Mouse (Mus musculus): ENCODE results near the gene Unc119b. TPM values are rescaled to one million over a fixed set of nuclear protein-coding genes. Genes with fewer than 3 reads are reported as not detected.
A peak's percentile ranks its signal among the peaks of the same experiment; 100 is the strongest.

The Unc119b gene
- polyA plus RNA-seq, 1 experiment from 2014 or later = 8.0 TPM

GRCm38 (mm10) chr5:115174554-115174953 lies 39.8 kb upstream of the Unc119b start:
- no peaks in the 10 kb centered on the region for H3K36me3 ChIP-seq (replicated peaks; ENCODE audit: insufficient read depth, low read length)
- H3K9me3 ChIP-seq (ENCODE audit: low read length) = no peaks in the 10 kb centered on the region
- no peak overlapping the region for H3K9ac ChIP-seq (replicated peaks)
- no peaks in the 10 kb centered on the region for H3K27me3 ChIP-seq (ENCODE audit: insufficient read depth, low read length)
- ATAC-seq (no peak), DNase-seq (no peak)
- H3K4me3 ChIP-seq (ENCODE audit: low read depth, low read length) = no peak overlapping the region
- TF ChIP-seq CTCF (IDR thresholded peaks at IDR 0.05; ENCODE audit: low read depth) = peak; percentile 43
- TF ChIP-seq EP300 (IDR thresholded peaks at IDR 0.05; ENCODE audit: low read depth) = no peak
- no peaks in the 10 kb centered on the region for H3K4me1 ChIP-seq (ENCODE audit: insufficient read depth)
- H3K27ac ChIP-seq (ENCODE audit: low read depth) = no peak overlapping the region
- no peak overlapping the region for H3K4me2 ChIP-seq (ENCODE audit: low read depth, low read length)
- WGBS (ENCODE audit: insufficient replicate concordance) = 87% methylated on average over 1 of the region's 1 CpGs

GRCm38 (mm10) chr5:115170150-115170549 lies 35.4 kb upstream of the Unc119b start:
- no peak for DNase-seq
- 75% methylated on average over 8 of the region's 8 CpGs for WGBS (ENCODE audit: insufficient replicate concordance)
- no peak overlapping the region for H3K4me2 ChIP-seq (ENCODE audit: low read depth, low read length)

GRCm38 (mm10) chr5:115168641-115169415 lies 34.1 kb upstream of the Unc119b start:
- no peak overlapping the region for H3K4me2 ChIP-seq (ENCODE audit: low read depth, low read length)

More at GRCm38 (mm10) chr5:115170150-115170549, 35.4 kb upstream of the Unc119b start:
- Histone ChIP-seq H3K27ac (ENCODE audit: low read depth) (no peak overlapping the region), H3K27me3 (ENCODE audit: insufficient read depth, low read length) (no peaks in the 10 kb centered on the region), H3K36me3 (replicated peaks; ENCODE audit: insufficient read depth, low read length) (no peaks in the 10 kb centered on the region), H3K4me3 (ENCODE audit: low read depth, low read length) (no peak overlapping the region), H3K9me3 (ENCODE audit: low read length) (no peaks in the 10 kb centered on the region), H3K9ac (replicated peaks) (no peak overlapping the region), H3K4me1 (ENCODE audit: insufficient read depth) (peaks cover 16% of the 10 kb centered on the region)
- TF ChIP-seq CTCF (IDR thresholded peaks at IDR 0.05; ENCODE audit: low read depth) = no peak
- TF ChIP-seq EP300 (IDR thresholded peaks at IDR 0.05; ENCODE audit: low read depth) = no peak
- ATAC-seq = no peak

GRCm38 (mm10) chr5:115167396-115167795 lies 32.6 kb upstream of the Unc119b start:
- peak; percentile 62 for DNase-seq
- no peaks in the 10 kb centered on the region for H3K9me3 ChIP-seq (ENCODE audit: low read length)
- no peak overlapping the region for H3K9ac ChIP-seq (replicated peaks)
- H3K4me3 ChIP-seq (ENCODE audit: low read depth, low read length) = no peak overlapping the region
- H3K4me1 ChIP-seq (ENCODE audit: insufficient read depth) = peaks cover 16% of the 10 kb centered on the region
- WGBS (ENCODE audit: insufficient replicate concordance) = 31% methylated on average over 6 of the region's 6 CpGs
- no peaks in the 10 kb centered on the region for H3K27me3 ChIP-seq (ENCODE audit: insufficient read depth, low read length)
- no peaks in the 10 kb centered on the region for H3K36me3 ChIP-seq (replicated peaks; ENCODE audit: insufficient read depth, low read length)
- ATAC-seq = peak; percentile 73
- H3K27ac ChIP-seq (ENCODE audit: low read depth) = peak overlapping the region; percentile 68
- no peak overlapping the region for H3K4me2 ChIP-seq (ENCODE audit: low read depth, low read length)
- no peak for TF ChIP-seq CTCF (IDR thresholded peaks at IDR 0.05; ENCODE audit: low read depth)
- TF ChIP-seq EP300 (IDR thresholded peaks at IDR 0.05; ENCODE audit: low read depth) = no peak

More at GRCm38 (mm10) chr5:115168641-115169415, 34.1 kb upstream of the Unc119b start:
- peaks cover 16% of the 10 kb centered on the region for H3K4me1 ChIP-seq (ENCODE audit: insufficient read depth)
- H3K9ac ChIP-seq (replicated peaks) = no peak overlapping the region
- H3K27ac ChIP-seq (ENCODE audit: low read depth) = 0 out of 2 replicates have a peak overlapping the region, but pooled peaks have one; percentile 29
- DNase-seq (no peak), ATAC-seq (no peak)
- no peak overlapping the region for H3K4me3 ChIP-seq (ENCODE audit: low read depth, low read length)
- H3K27me3 ChIP-seq (ENCODE audit: insufficient read depth, low read length) = no peaks in the 10 kb centered on the region
- H3K36me3 ChIP-seq (replicated peaks; ENCODE audit: insufficient read depth, low read length) = no peaks in the 10 kb centered on the region
- TF ChIP-seq CTCF (IDR thresholded peaks at IDR 0.05; ENCODE audit: low read depth) (no peak), EP300 (IDR thresholded peaks at IDR 0.05; ENCODE audit: low read depth) (no peak)
- WGBS (ENCODE audit: insufficient replicate concordance) = 46% methylated on average over 27 of the region's 27 CpGs
- no peaks in the 10 kb centered on the region for H3K9me3 ChIP-seq (ENCODE audit: low read length)

GRCm38 (mm10) chr5:115166815-115167194 lies 32.0 kb upstream of the Unc119b start:
- no peak for DNase-seq
- Histone ChIP-seq H3K9me3 (ENCODE audit: low read length) (no peaks in the 10 kb centered on the region), H3K9ac (replicated peaks) (no peak overlapping the region), H3K4me1 (ENCODE audit: insufficient read depth) (peaks cover 16% of the 10 kb centered on the region), H3K27me3 (ENCODE audit: insufficient read depth, low read length) (no peaks in the 10 kb centered on the region), H3K27ac (ENCODE audit: low read depth) (peak overlapping the region; percentile 68), H3K4me3 (ENCODE audit: low read depth, low read length) (no peak overlapping the region), H3K36me3 (replicated peaks; ENCODE audit: insufficient read depth, low read length) (no peaks in the 10 kb centered on the region), H3K4me2 (ENCODE audit: low read depth, low read length) (no peak overlapping the region)
- TF ChIP-seq CTCF (IDR thresholded peaks at IDR 0.05; ENCODE audit: low read depth) = no peak
- TF ChIP-seq EP300 (IDR thresholded peaks at IDR 0.05; ENCODE audit: low read depth) = no peak
- 66% methylated on average over 7 of the region's 7 CpGs for WGBS (ENCODE audit: insufficient replicate concordance)
- no peak for ATAC-seq

- no peaks in the 10 kb centered on the region for H3K36me3 ChIP-seq (replicated peaks; ENCODE audit: insufficient read depth, low read length)
- H3K9me3 ChIP-seq (ENCODE audit: low read length) = no peaks in the 10 kb centered on the region
- ATAC-seq (peak; percentile 6; the same call in 1 of the 2 replicates), DNase-seq (peak; percentile 45)
- H3K4me3 ChIP-seq (ENCODE audit: low read depth, low read length) = no peak overlapping the region
- no peak overlapping the region for H3K9ac ChIP-seq (replicated peaks)
- TF ChIP-seq CTCF (IDR thresholded peaks at IDR 0.05; ENCODE audit: low read depth) = no peak
- no peak for TF ChIP-seq EP300 (IDR thresholded peaks at IDR 0.05; ENCODE audit: low read depth)
- H3K4me2 ChIP-seq (ENCODE audit: low read depth, low read length) = no peak overlapping the region
- H3K4me1 ChIP-seq (ENCODE audit: insufficient read depth) = peaks cover 20% of the 10 kb centered on the region
- H3K27me3 ChIP-seq (ENCODE audit: insufficient read depth, low read length) = no peaks in the 10 kb centered on the region
- H3K27ac ChIP-seq (ENCODE audit: low read depth) = peak overlapping the region; percentile 68
- 58% methylated on average over 11 of the region's 11 CpGs for WGBS (ENCODE audit: insufficient replicate concordance)
These were observed 31.4 kb upstream of the Unc119b start for GRCm38 (mm10) chr5:115165895-115166814.

Measured in liver, postnatal 0 days (tissue).